Mouse (Mus musculus) ES-E14 (cell line): ENCODE results near the gene Mtor.

Experiments used
- CHD2 ChIP-seq: IDR thresholded peaks from 2 replicates; pipeline ENCODE4 v1.6.1; 2014; ENCODE audit warnings: mild to moderate bottlenecking, low read depth, low read length, inconsistent platforms
- HCFC1 ChIP-seq: IDR thresholded peaks from 2 replicates; pipeline ENCODE4 v1.6.1; 2012; ENCODE audit warnings: low read length, inconsistent platforms, borderline replicate concordance; ENCODE audit not compliant: insufficient read depth
- ZC3H11A ChIP-seq: IDR thresholded peaks from 2 replicates; pipeline ENCODE4 v1.6.1; 2012; ENCODE audit warnings: low read depth, mild to moderate bottlenecking, inconsistent platforms, low read length, borderline replicate concordance

GRCm38 (mm10) chr4:148604141-148604540 is 155.7 kb downstream of the Mtor start:
- TF ChIP-seq HCFC1 (no peak), ZC3H11A (no peak), CHD2 (no peak)
